Mouse (Mus musculus) ES-Bruce4 (cell line): Measurements from ENCODE around the gene Stk38. TPM values are rescaled to one million over a fixed set of nuclear protein-coding genes. Genes with fewer than 3 reads are reported as not detected.
A peak's percentile ranks its signal among the peaks of the same experiment; 100 is the strongest.

ENCODE experiments used
- H3K27ac ChIP-seq: 2 replicates; pipeline ENCODE4 v1.5.1; 2012; ENCODE audit warnings: low read length, inconsistent platforms; ENCODE audit not compliant: insufficient read depth
- H3K27me3 ChIP-seq: 2 replicates; pipeline ENCODE4 v1.6.1; 2012; ENCODE audit warnings: mild to moderate bottlenecking, low read length, inconsistent platforms; ENCODE audit not compliant: control insufficient read depth, poor library complexity, insufficient read depth, severe bottlenecking
- H3K36me3 ChIP-seq: 2 replicates; pipeline ENCODE4 v1.6.1; 2012; ENCODE audit warnings: inconsistent platforms, mild to moderate bottlenecking, low read length, moderate library complexity; ENCODE audit not compliant: control insufficient read depth, poor library complexity, insufficient read depth, severe bottlenecking
- H3K4me1 ChIP-seq: one replicate; pipeline ENCODE4 v1.8.1; 2011; ENCODE audit warnings: low read length; ENCODE audit not compliant: control insufficient read depth, insufficient read depth
- H3K4me3 ChIP-seq: 2 replicates; pipeline ENCODE4 v1.5.1; 2011; ENCODE audit warnings: low read depth, mild to moderate bottlenecking, low read length
- H3K9ac ChIP-seq: 2 replicates; pipeline ENCODE4 v1.6.1; 2012; ENCODE audit warnings: low read depth, mild to moderate bottlenecking, inconsistent platforms; ENCODE audit not compliant: poor library complexity, severe bottlenecking
- H3K9me3 ChIP-seq: replicated peaks from 2 replicates; pipeline ENCODE4 v1.6.1; 2012; ENCODE audit warnings: mild to moderate bottlenecking, low read length, inconsistent platforms; ENCODE audit not compliant: control insufficient read depth, poor library complexity, insufficient read depth, severe bottlenecking
- CTCF ChIP-seq: IDR thresholded peaks from one replicate; pipeline ENCODE4 v1.8.1; 2011; ENCODE audit warnings: low read depth, low read length
- EP300 ChIP-seq: IDR thresholded peaks from 2 replicates; pipeline ENCODE4 v1.6.1; 2011; ENCODE audit warnings: low read depth, low read length; ENCODE audit not compliant: insufficient read depth
- POLR2A ChIP-seq: IDR thresholded peaks from one replicate; pipeline ENCODE4 v1.8.1; 2011; ENCODE audit warnings: low read length; ENCODE audit not compliant: insufficient read depth
- polyA plus RNA-seq: library from polyadenylated mRNA; stranded (reverse); fragments of >200 nt; gene quantifications from 2 replicates; pipeline ENCODE4 v1.2.4, GENCODE M21; 2011; ENCODE audit warnings: low read depth; ENCODE audit not compliant: missing spikeins, insufficient read depth, insufficient read length

The Stk38 gene
- polyA plus RNA-seq, 1 experiment = 171 TPM

- H3K27me3 ChIP-seq = no peaks in the 10 kb centered on the region
- TF ChIP-seq CTCF (no peak), EP300 (0 out of 2 replicates have a peak, but pooled peaks have one; percentile 46)
- H3K27ac ChIP-seq = peak overlapping the region; percentile 91
These were observed 19.0 kb upstream of the Stk38 start for GRCm38 (mm10) chr17:29026652-29027356.

GRCm38 (mm10) chr17:29024896-29025565 lies 17.2 kb upstream of the Stk38 start:
- Histone ChIP-seq H3K4me1 (peaks cover 5% of the 10 kb centered on the region), H3K27me3 (no peaks in the 10 kb centered on the region), H3K36me3 (no peaks in the 10 kb centered on the region), H3K27ac (peak overlapping the region; percentile 91), H3K4me3 (peak overlapping the region; percentile 26; the same call in 1 of the 2 replicates), H3K9ac (peak overlapping the region; percentile 39), H3K9me3 (no peaks in the 10 kb centered on the region)
- TF ChIP-seq CTCF (no peak), POLR2A (peak; percentile 19)

More at GRCm38 (mm10) chr17:29026652-29027356, 19.0 kb upstream of the Stk38 start:
- no peak overlapping the region for H3K4me3 ChIP-seq
- H3K4me1 ChIP-seq = peaks cover 6% of the 10 kb centered on the region
- no peaks in the 10 kb centered on the region for H3K36me3 ChIP-seq
- H3K9me3 ChIP-seq = no peaks in the 10 kb centered on the region
- H3K9ac ChIP-seq = no peak overlapping the region

GRCm38 (mm10) chr17:29024047-29024892 lies 16.5 kb upstream of the Stk38 start:
- H3K27ac ChIP-seq = peak overlapping the region; percentile 91
- H3K4me1 ChIP-seq = peaks cover 5% of the 10 kb centered on the region
- H3K27me3 ChIP-seq = no peaks in the 10 kb centered on the region
- no peaks in the 10 kb centered on the region for H3K36me3 ChIP-seq
- no peak for TF ChIP-seq EP300
- TF ChIP-seq POLR2A = no peak
- TF ChIP-seq CTCF = no peak
- H3K9me3 ChIP-seq = no peaks in the 10 kb centered on the region
- no peak overlapping the region for H3K9ac ChIP-seq
- peak overlapping the region; percentile 18 for H3K4me3 ChIP-seq

GRCm38 (mm10) chr17:29023346-29023745 lies 15.6 kb upstream of the Stk38 start:
- Histone ChIP-seq H3K9me3 (no peaks in the 10 kb centered on the region), H3K9ac (no peak overlapping the region), H3K27ac (no peak overlapping the region; the same call in 1 of the 2 replicates), H3K4me3 (no peak overlapping the region), H3K36me3 (no peaks in the 10 kb centered on the region), H3K27me3 (no peaks in the 10 kb centered on the region), H3K4me1 (peaks cover 5% of the 10 kb centered on the region)
- no peak for TF ChIP-seq CTCF

GRCm38 (mm10) chr17:29022230-29022819 lies 14.5 kb upstream of the Stk38 start:
- TF ChIP-seq POLR2A (no peak), EP300 (0 out of 2 replicates have a peak, but pooled peaks have one; percentile 24), CTCF (peak; percentile 58)
- H3K27me3 ChIP-seq = no peaks in the 10 kb centered on the region
- H3K9me3 ChIP-seq = no peaks in the 10 kb centered on the region
- peaks cover 5% of the 10 kb centered on the region for H3K4me1 ChIP-seq
- H3K36me3 ChIP-seq = no peaks in the 10 kb centered on the region
- H3K9ac ChIP-seq = peak overlapping the region; percentile 60
- H3K4me3 ChIP-seq = peak overlapping the region; percentile 25
- H3K27ac ChIP-seq = peak overlapping the region; percentile 20; the same call in 1 of the 2 replicates
